Mouse (Mus musculus) testis, adult 2 months (tissue): ENCODE measurements around the gene Gm6793. TPM values are rescaled to one million over a fixed set of nuclear protein-coding genes. Genes with fewer than 3 reads are reported as not detected.

ENCODE experiments used
- H3K27ac ChIP-seq: fragments of 200-500 bp; 2 replicates; pipeline ENCODE4 v1.5.1; 2012; ENCODE audit warnings: low read depth, low read length; ENCODE audit not compliant: control insufficient read depth, insufficient read depth
- H3K27me3 ChIP-seq: fragments of 200-500 bp; 2 replicates; pipeline ENCODE4 v1.6.1; 2012; ENCODE audit warnings: mild to moderate bottlenecking, low read length, moderate library complexity; ENCODE audit not compliant: control insufficient read depth, insufficient read depth
- H3K36me3 ChIP-seq: fragments of 200-500 bp; 2 replicates; pipeline ENCODE4 v1.6.1; 2012; ENCODE audit warnings: mild to moderate bottlenecking, low read length; ENCODE audit not compliant: control insufficient read depth, insufficient read depth
- H3K4me1 ChIP-seq: fragments of 200-500 bp; 2 replicates; pipeline ENCODE4 v1.6.1; 2012; ENCODE audit warnings: low read length; ENCODE audit not compliant: control insufficient read depth, insufficient read depth
- H3K4me3 ChIP-seq: fragments of 200-500 bp; 2 replicates; pipeline ENCODE4 v1.5.1; 2012; ENCODE audit warnings: low read depth, mild to moderate bottlenecking, low read length, moderate library complexity, mixed read lengths; ENCODE audit not compliant: control insufficient read depth
- CTCF ChIP-seq: fragments of 200-500 bp; IDR thresholded peaks from 2 replicates; pipeline ENCODE4 v1.5.1; 2012; ENCODE audit warnings: low read depth, mild to moderate bottlenecking, inconsistent platforms, low read length, moderate library complexity; ENCODE audit not compliant: control insufficient read depth, insufficient read depth, insufficient replicate concordance
- POLR2A ChIP-seq: fragments of 200-500 bp; IDR thresholded peaks from 2 replicates; pipeline ENCODE4 v1.6.1; 2012; ENCODE audit warnings: low read depth, mild to moderate bottlenecking, inconsistent platforms, low read length, moderate library complexity; ENCODE audit not compliant: control insufficient read depth
- polyA plus RNA-seq: library from polyadenylated mRNA; depleted of rRNA; stranded (reverse); fragments of >200 nt; gene quantifications from 2 replicates; pipeline ENCODE4 v1.2.3, GENCODE M21; 2012; rRNA removed

The Gm6793 gene
- polyA plus RNA-seq, 1 experiment, result 0.06 TPM

DNA sequence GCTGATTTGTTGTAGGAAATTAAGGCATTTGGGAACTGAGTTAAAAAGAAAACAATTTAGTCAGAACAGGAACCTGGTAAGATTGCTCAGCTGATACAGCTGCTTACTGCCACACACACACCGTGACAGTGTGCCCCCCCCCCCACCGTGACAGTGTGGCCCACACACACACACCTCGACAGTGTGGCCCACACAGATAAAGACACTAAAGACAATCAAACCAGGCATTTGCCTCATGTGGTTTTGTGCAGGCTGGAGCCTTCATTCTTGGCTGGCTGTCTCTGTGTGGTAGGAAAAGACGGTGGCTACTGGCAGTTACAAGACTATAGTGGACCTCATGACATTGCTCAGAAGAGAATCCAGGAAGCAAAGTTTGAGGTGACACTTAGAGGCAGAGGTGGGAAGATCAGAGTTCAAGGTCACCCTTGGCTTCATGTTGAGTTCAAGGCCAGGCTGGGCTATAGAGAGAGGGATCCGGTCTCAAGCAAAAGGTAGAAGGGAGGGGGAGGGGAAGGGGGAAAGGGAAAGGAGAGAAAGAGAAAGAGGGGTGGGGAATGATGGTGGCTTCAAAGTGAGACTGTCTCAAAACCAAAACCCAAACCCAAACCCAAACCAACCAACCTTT is 47.5 kb downstream of the Gm6793 start:
- Histone ChIP-seq H3K4me1 (no peaks in the 10 kb centered on the region), H3K27ac (no peak overlapping the region), H3K36me3 (peaks cover 1% of the 10 kb centered on the region; the same call in 1 of the 2 replicates), H3K27me3 (no peaks in the 10 kb centered on the region), H3K4me3 (no peak overlapping the region)
- TF ChIP-seq CTCF (no peak), POLR2A (no peak)

DNA sequence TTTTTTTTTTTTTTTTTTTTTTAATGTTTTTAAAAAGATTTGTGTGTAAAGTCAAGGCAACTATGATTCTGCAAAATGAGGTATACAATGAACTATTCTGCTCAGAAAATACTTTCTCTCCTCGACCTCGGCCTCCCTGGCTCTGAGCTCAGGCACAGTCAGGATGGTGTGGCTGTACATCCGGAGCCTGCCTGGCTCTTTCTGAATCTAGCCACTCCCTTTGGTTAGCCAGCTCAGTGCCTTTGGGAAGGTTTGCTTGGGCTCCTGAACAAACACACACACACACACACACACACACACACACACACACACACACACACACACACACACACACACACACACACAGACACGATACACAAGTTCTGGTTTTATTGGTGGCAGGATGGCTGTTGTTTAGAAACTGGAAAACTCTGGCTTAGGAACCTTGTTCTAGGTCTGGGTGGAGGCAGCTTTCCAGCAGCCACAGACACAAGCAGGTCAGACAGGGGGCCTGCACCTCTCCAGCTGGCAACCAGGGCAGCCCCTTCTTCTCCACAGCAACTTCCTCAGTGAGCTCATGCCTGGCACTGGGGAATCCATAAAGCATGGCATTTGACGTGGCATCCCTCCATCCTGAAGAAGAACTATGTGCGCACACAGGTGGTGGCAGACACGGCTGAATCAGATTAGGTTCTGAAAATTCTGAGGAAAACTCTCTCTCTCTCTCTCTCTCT is 49.8 kb downstream of the Gm6793 start:
- H3K4me1 ChIP-seq, result no peaks in the 10 kb centered on the region
- TF ChIP-seq POLR2A, result no peak
- no peak for TF ChIP-seq CTCF
- peak overlapping the region; percentile 49; the same call in 1 of the 2 replicates for H3K27ac ChIP-seq
- no peaks in the 10 kb centered on the region for H3K27me3 ChIP-seq
- no peak overlapping the region for H3K4me3 ChIP-seq
- H3K36me3 ChIP-seq, result peaks cover 1% of the 10 kb centered on the region; the same call in 1 of the 2 replicates

GRCm38 (mm10) chr8:111964351-111964750 is 50.5 kb downstream of the Gm6793 start:
- no peak overlapping the region for H3K4me3 ChIP-seq
- H3K27me3 ChIP-seq, result no peaks in the 10 kb centered on the region
- no peak overlapping the region for H3K27ac ChIP-seq
- H3K36me3 ChIP-seq, result no peaks in the 10 kb centered on the region
- TF ChIP-seq POLR2A (no peak), CTCF (no peak)
- H3K4me1 ChIP-seq, result no peaks in the 10 kb centered on the region

DNA sequence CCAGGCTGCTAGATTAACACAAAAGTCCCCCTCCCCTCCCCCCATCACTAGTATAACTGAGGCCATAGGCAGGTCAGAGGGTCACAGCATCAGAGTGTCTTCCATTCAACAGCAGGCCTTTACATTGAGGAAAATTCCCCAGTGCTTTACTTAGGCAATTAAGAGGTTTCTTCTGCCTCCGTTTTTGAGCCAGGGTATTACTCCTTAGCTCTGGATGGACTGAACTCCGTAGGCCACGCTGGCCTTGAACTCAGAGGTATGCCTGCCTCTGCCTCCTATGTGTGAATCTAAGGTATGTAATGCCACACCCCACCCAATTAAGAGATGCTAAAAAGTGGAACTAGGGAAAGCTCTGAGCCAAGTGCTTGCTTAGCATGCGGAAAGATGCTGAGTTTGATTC is 51.3 kb downstream of the Gm6793 start:
- H3K27ac ChIP-seq, result no peak overlapping the region
- TF ChIP-seq CTCF, result no peak
- no peak for TF ChIP-seq POLR2A
- H3K4me1 ChIP-seq, result no peaks in the 10 kb centered on the region

More for the DNA sequence above, 51.3 kb downstream of the Gm6793 start:
- H3K36me3 ChIP-seq, result no peaks in the 10 kb centered on the region
- H3K27me3 ChIP-seq, result no peaks in the 10 kb centered on the region
- H3K4me3 ChIP-seq, result no peak overlapping the region

Other genes starting within 250 kb of the Gm6793 start
- 9.7 and 12.5 TPM in 2 replicates for gene Cfdp1, start 160.7 kb downstream of the Gm6793 start, polyA plus RNA-seq
- 7.0 and 9.1 TPM in 2 replicates for gene Tmem170, start 138.3 kb downstream of the Gm6793 start, polyA plus RNA-seq
- 0.60 and 0.69 TPM in 2 replicates for gene Chst5, start 104.6 kb downstream of the Gm6793 start, polyA plus RNA-seq
- gene Tmem231, start 81.2 kb downstream of the Gm6793 start, polyA plus RNA-seq, result 17.9 and 18.6 TPM in 2 replicates
- 18.7 and 24.3 TPM in 2 replicates for gene Gabarapl2, start 74.3 kb downstream of the Gm6793 start, polyA plus RNA-seq
- gene Adat1, start 22.7 kb downstream of the Gm6793 start, polyA plus RNA-seq, result 4.5 and 5.3 TPM in 2 replicates
- 59.9 and 60.4 TPM in 2 replicates for gene Kars, start 3.7 kb downstream of the Gm6793 start, polyA plus RNA-seq
- 2.9 and 3.8 TPM in 2 replicates for gene Terf2ip, start 3.6 kb downstream of the Gm6793 start, polyA plus RNA-seq